In the genomic region with DNA sequence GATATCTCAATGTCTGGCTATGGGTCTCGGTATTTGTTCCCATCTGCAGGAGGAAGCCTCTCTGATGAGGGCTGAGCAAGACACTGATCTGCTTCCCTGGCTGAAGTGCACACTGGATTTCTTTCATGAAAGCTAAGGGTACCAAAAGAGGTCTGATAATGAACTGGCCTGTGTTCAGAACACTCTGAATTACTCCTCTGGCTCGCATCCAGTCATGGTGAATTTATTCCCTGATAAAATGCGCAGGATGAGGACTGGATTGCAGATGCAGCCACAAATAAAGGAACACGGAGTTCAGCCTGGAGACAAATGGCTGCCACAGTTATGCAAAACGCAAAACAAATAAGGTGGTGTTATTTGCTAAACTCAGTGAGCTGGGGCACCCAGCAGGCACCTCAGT, we compare ENCODE assay signal across 15 mouse cellular contexts. TPM values are rescaled to one million over a fixed set of nuclear protein-coding genes. Genes with fewer than 3 reads are reported as not detected.
A peak's percentile ranks its signal among the peaks of the same experiment; 100 is the strongest.
DNase-seq lines count a peak whose midpoint lies in the region; ATAC-seq and TF ChIP-seq lines count a peak whose summit lies in the region.
"Had no signal": no experiment of that assay in that cellular context is flagged by ENCODE, and none has a peak within 500 bp of the region (broad histone marks: within the 10 kb centered on the region; RNA-seq: fewer than 3 reads in every experiment).

No protein-coding gene starts in this region.

- H3K4me1 ChIP-seq in forebrain, embryonic 14.5 days (ENCODE audit: control insufficient read depth, insufficient read depth, low read length), result peaks cover 10% of the 10 kb centered on the region; the same call in 1 of the 2 replicates
- H3K4me1 ChIP-seq in forebrain, embryonic 10.5 days, result no peaks in the 10 kb centered on the region
- no peaks in the 10 kb centered on the region for H3K4me1 ChIP-seq in forebrain, postnatal 0 days (ENCODE audit: insufficient read depth)
- H3K4me1 ChIP-seq in midbrain, embryonic 16.5 days (ENCODE audit: control insufficient read depth, insufficient read depth, low read length), result peaks cover 8% of the 10 kb centered on the region; the same call in 1 of the 2 replicates
- H3K4me1 ChIP-seq: stomach, embryonic 15.5 days had no signal

- no peak overlapping the region for H3K4me3 ChIP-seq in forebrain, embryonic 14.5 days (ENCODE audit: low read depth, low read length)
- no peak overlapping the region for H3K4me3 ChIP-seq in forebrain, embryonic 10.5 days
- no peak overlapping the region for H3K4me3 ChIP-seq in forebrain, postnatal 0 days (ENCODE audit: low read depth, low read length)
- H3K4me3 ChIP-seq in midbrain, embryonic 16.5 days (ENCODE audit: low read depth, low read length), result no peak overlapping the region
- H3K4me3 ChIP-seq: heart, embryonic 13.5 days; stomach, embryonic 15.5 days had no signal

- 23% methylated on average over 5 of the region's 5 CpGs for WGBS in forebrain, embryonic 14.5 days
- WGBS in forebrain, embryonic 10.5 days, result 60% methylated on average over 5 of the region's 5 CpGs
- WGBS in forebrain, postnatal 0 days, result 13% methylated on average over 5 of the region's 5 CpGs
- 28% methylated on average over 5 of the region's 5 CpGs for WGBS in midbrain, embryonic 16.5 days

- no peak for ATAC-seq in forebrain, embryonic 14.5 days
- peak; percentile 40 for ATAC-seq in forebrain, postnatal 0 days
- ATAC-seq in midbrain, embryonic 16.5 days, result no peak
- ATAC-seq: intestine, postnatal 0 days had no signal

- peak overlapping the region; percentile 46; the same call in 1 of the 2 replicates for H3K27ac ChIP-seq in forebrain, embryonic 14.5 days (ENCODE audit: low read depth, low read length)
- H3K27ac ChIP-seq in forebrain, embryonic 10.5 days, result no peak overlapping the region
- peak overlapping the region; percentile 50; the same call in 1 of the 2 replicates for H3K27ac ChIP-seq in forebrain, postnatal 0 days (ENCODE audit: low read depth, low read length)
- peak overlapping the region; percentile 58 for H3K27ac ChIP-seq in midbrain, embryonic 16.5 days (ENCODE audit: low read length)
- H3K27ac ChIP-seq: heart, embryonic 13.5 days; stomach, embryonic 15.5 days had no signal

- no peaks in the 10 kb centered on the region for H3K9me3 ChIP-seq in forebrain, embryonic 14.5 days (replicated peaks; ENCODE audit: control insufficient read depth, low read length)
- no peaks in the 10 kb centered on the region for H3K9me3 ChIP-seq in forebrain, embryonic 10.5 days
- no peaks in the 10 kb centered on the region for H3K9me3 ChIP-seq in forebrain, postnatal 0 days (ENCODE audit: low read length)
- H3K9me3 ChIP-seq in midbrain, embryonic 16.5 days (replicated peaks; ENCODE audit: control insufficient read depth, low read length, poor library complexity, severe bottlenecking), result no peaks in the 10 kb centered on the region
- H3K9me3 ChIP-seq: heart, embryonic 13.5 days; stomach, embryonic 15.5 days had no signal

- no peak for TF ChIP-seq CTCF in forebrain, postnatal 0 days (IDR thresholded peaks at IDR 0.05; ENCODE audit: low read depth)

- DNase-seq in forebrain, embryonic 14.5 days (ENCODE audit: low spot score), result peak; percentile 66
- no peak for DNase-seq in forebrain, embryonic 10.5 days (ENCODE audit: extremely low spot score, low spot score)
- DNase-seq in lung, postnatal 36 days, result peak; percentile 35
- no peak for DNase-seq in lung, postnatal 14 days
- peak; percentile 47 for DNase-seq in forebrain, postnatal 0 days
- no peak for DNase-seq in cerebellum, adult 18-20 months
- DNase-seq in thymus, postnatal 4 days, result no peak
- DNase-seq: right cerebral cortex, adult 18-20 months had no signal

- H3K36me3 ChIP-seq in forebrain, embryonic 14.5 days (ENCODE audit: control insufficient read depth, insufficient read depth, low read length), result no peaks in the 10 kb centered on the region
- H3K36me3 ChIP-seq in forebrain, embryonic 10.5 days (replicated peaks), result no peaks in the 10 kb centered on the region
- no peaks in the 10 kb centered on the region for H3K36me3 ChIP-seq in forebrain, postnatal 0 days (ENCODE audit: insufficient read depth)
- H3K36me3 ChIP-seq in midbrain, embryonic 16.5 days (ENCODE audit: control insufficient read depth, insufficient read depth, low read length), result no peaks in the 10 kb centered on the region
- H3K36me3 ChIP-seq: heart, embryonic 13.5 days; stomach, embryonic 15.5 days had no signal

- H3K27me3 ChIP-seq in forebrain, embryonic 14.5 days (replicated peaks; ENCODE audit: control insufficient read depth, insufficient read depth, low read length), result no peaks in the 10 kb centered on the region
- H3K27me3 ChIP-seq in forebrain, embryonic 10.5 days (ENCODE audit: poor library complexity, severe bottlenecking), result no peaks in the 10 kb centered on the region
- H3K27me3 ChIP-seq in forebrain, postnatal 0 days (ENCODE audit: insufficient read depth, low read length), result no peaks in the 10 kb centered on the region
- no peaks in the 10 kb centered on the region for H3K27me3 ChIP-seq in midbrain, embryonic 16.5 days (ENCODE audit: control insufficient read depth, insufficient read depth, low read depth, low read length)
- H3K27me3 ChIP-seq: heart, embryonic 13.5 days; stomach, embryonic 15.5 days had no signal

- no peak overlapping the region for H3K4me2 ChIP-seq in forebrain, embryonic 14.5 days (ENCODE audit: low read length)
- no peak overlapping the region for H3K4me2 ChIP-seq in forebrain, postnatal 0 days (ENCODE audit: low read depth)
- H3K4me2 ChIP-seq in midbrain, embryonic 16.5 days (ENCODE audit: low read length), result no peak overlapping the region
- H3K4me2 ChIP-seq: heart, embryonic 13.5 days; stomach, embryonic 15.5 days had no signal

- H3K9ac ChIP-seq in forebrain, embryonic 14.5 days (ENCODE audit: low read length), result no peak overlapping the region
- peak overlapping the region; percentile 10; the same call in 1 of the 2 replicates for H3K9ac ChIP-seq in forebrain, postnatal 0 days
- H3K9ac ChIP-seq in midbrain, embryonic 16.5 days (ENCODE audit: low read depth, low read length), result 0 out of 2 replicates have a peak overlapping the region, but pooled peaks have one; percentile 5
- H3K9ac ChIP-seq: heart, embryonic 13.5 days; stomach, embryonic 15.5 days had no signal

RNA-seq across cellular contexts. Expression of a gene that starts 6.3 kb away (rescaled TPM):
- polyA plus RNA-seq in forebrain, embryonic 14.5 days (2014; fragmentation: Nextera tagmentation; extraction: Ambion mirVana), result not detected in 2 replicates
- polyA plus RNA-seq in forebrain, embryonic 10.5 days (2016; fragmentation: Nextera tagmentation; extraction: Ambion mirVana), result not detected in 2 replicates
- not detected in 2 replicates for total RNA-seq in forebrain, postnatal 0 days (2014; rRNA removed)
- not detected in 2 replicates for polyA plus RNA-seq in forebrain, postnatal 0 days (2015; fragmentation: Nextera tagmentation; extraction: Ambion mirVana)
- not detected in 2 replicates for polyA plus RNA-seq in midbrain, embryonic 16.5 days (2015; fragmentation: Nextera tagmentation; extraction: Ambion mirVana)
- total RNA-seq: monocyte, adult 5-6 weeks had no signal
- polyA plus RNA-seq: stomach, embryonic 15.5 days had no signal

RNA-seq across cellular contexts. Expression of a gene that starts 21.9 kb away (rescaled TPM):
- 0.79 and 1.3 TPM in 2 replicates for polyA plus RNA-seq in forebrain, embryonic 14.5 days (2014; fragmentation: Nextera tagmentation; extraction: Ambion mirVana)
- 0.90 and 0.99 TPM in 2 replicates for polyA plus RNA-seq in forebrain, embryonic 10.5 days (2016; fragmentation: Nextera tagmentation; extraction: Ambion mirVana)
- 0.69 and 0.76 TPM in 2 replicates for total RNA-seq in forebrain, postnatal 0 days (2014; rRNA removed)
- 0.64 and 1.4 TPM in 2 replicates for polyA plus RNA-seq in forebrain, postnatal 0 days (2015; fragmentation: Nextera tagmentation; extraction: Ambion mirVana)
- polyA plus RNA-seq in midbrain, embryonic 16.5 days (2015; fragmentation: Nextera tagmentation; extraction: Ambion mirVana), result 2.2 and 2.4 TPM in 2 replicates
- total RNA-seq: monocyte, adult 5-6 weeks had no signal

RNA-seq across cellular contexts. Expression of a gene that starts 55.6 kb away (rescaled TPM):
- polyA plus RNA-seq in forebrain, embryonic 14.5 days (2014; fragmentation: Nextera tagmentation; extraction: Ambion mirVana), result not detected in 2 replicates
- polyA plus RNA-seq in forebrain, embryonic 10.5 days (2016; fragmentation: Nextera tagmentation; extraction: Ambion mirVana), result not detected in 2 replicates
- total RNA-seq in forebrain, postnatal 0 days (2014; rRNA removed), result not detected in 2 replicates
- not detected in 2 replicates for polyA plus RNA-seq in forebrain, postnatal 0 days (2015; fragmentation: Nextera tagmentation; extraction: Ambion mirVana)
- polyA plus RNA-seq in midbrain, embryonic 16.5 days (2015; fragmentation: Nextera tagmentation; extraction: Ambion mirVana), result not detected in 2 replicates
- total RNA-seq: layer of hippocampus, adult 18-20 months; monocyte, adult 5-6 weeks had no signal
- polyA plus RNA-seq: liver, embryonic 16.5 days had no signal

Comparison
In these comparisons a context has a peak if more than half of its experiments do, and no peak if none do; other contexts are left out.
1. DNase-seq: peak in forebrain, embryonic 14.5 days (single experiment), lung, postnatal 36 days (single experiment) and forebrain, postnatal 0 days (single experiment); none in forebrain, embryonic 10.5 days (single experiment), lung, postnatal 14 days (single experiment), cerebellum, adult 18-20 months (0 of 2) and thymus, postnatal 4 days (single experiment).